Mouse (Mus musculus) kidney, adult 2 months (tissue): Measurements from ENCODE around the gene Abcb9.

ENCODE experiments used
- CTCF ChIP-seq: fragments of 200-500 bp; conservative IDR thresholded peaks from 2 replicates; pipeline ENCODE4 v1.5.1; 2011; ENCODE audit warnings: low read depth, mild to moderate bottlenecking, control low read depth, low read length, moderate library complexity, mixed read lengths; ENCODE audit not compliant: insufficient read depth, insufficient read length
- POLR2A ChIP-seq: fragments of 200-500 bp; IDR thresholded peaks from one replicate; pipeline ENCODE4 v1.6.1; 2011; ENCODE audit warnings: low read depth, low read length, control low read depth

GRCm38 (mm10) chr5:124015727-124016126 lies 79.9 kb downstream of the Abcb9 start:
- TF ChIP-seq CTCF (no peak), POLR2A (no peak)
